35 mouse cellular contexts compared by ENCODE assay signal in the genomic region with DNA sequence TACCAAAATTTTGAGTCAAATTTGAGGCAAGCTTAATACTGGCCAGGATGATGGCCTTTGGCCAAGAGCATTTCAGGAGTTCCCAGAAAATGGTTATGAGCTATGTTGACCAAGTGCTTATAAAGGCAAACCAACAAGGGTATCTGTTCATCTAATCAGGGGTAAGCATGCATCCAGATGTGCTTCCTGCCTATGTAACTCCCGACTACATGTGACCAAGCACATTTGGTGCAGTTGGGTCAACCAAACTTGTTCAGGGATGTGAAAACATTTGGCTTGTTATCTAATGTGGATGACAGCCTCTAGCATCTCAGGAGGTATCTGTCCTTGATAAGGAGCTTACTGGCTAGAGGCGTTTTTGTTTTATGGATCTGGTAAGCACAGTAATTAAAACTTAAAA. TPM values are rescaled to one million over a fixed set of nuclear protein-coding genes. Genes with fewer than 3 reads are reported as not detected.
DNase-seq lines count a peak whose midpoint lies in the region; ATAC-seq lines count a peak whose summit lies in the region.
"Had no signal": no experiment of that assay in that cellular context is flagged by ENCODE, and none has a peak within 500 bp of the region (broad histone marks: within the 10 kb centered on the region; RNA-seq: fewer than 3 reads in every experiment).

No protein-coding gene starts in this region.

- H3K4me3 ChIP-seq in liver, embryonic 12.5 days, result no peak overlapping the region
- H3K4me3 ChIP-seq in liver, embryonic 11.5 days (ENCODE audit: low read depth, low read length), result no peak overlapping the region
- H3K4me3 ChIP-seq in liver, embryonic 16.5 days (ENCODE audit: low read depth, low read length), result no peak overlapping the region
- H3K4me3 ChIP-seq: erythroblast, embryonic 14.5 days; forebrain, embryonic 12.5 days; kidney, embryonic 15.5 days; layer of hippocampus, adult 2 months; limb, embryonic 10.5 days; limb, embryonic 15.5 days; lung, embryonic 15.5 days; midbrain, embryonic 12.5 days; myocyte; neural tube, embryonic 13.5 days; stomach, embryonic 15.5 days had no signal

- DNase-seq in liver, embryonic 11.5 days (ENCODE audit: low spot score), result no peak
- DNase-seq in left cerebral cortex, adult 11 months (ENCODE audit: low spot score), result no peak
- no peak for DNase-seq in layer of hippocampus, adult 18-20 months (ENCODE audit: low spot score in 2 of 2)
- no peak for DNase-seq in embryo, embryonic 10 days (ENCODE audit: low spot score)
- DNase-seq: adrenal gland, postnatal 25 days; cerebellum, adult 9-10 months; forebrain, postnatal 0 days; gastrocnemius, postnatal 14 days; heart, postnatal 14 days; kidney, adult 18-20 months; kidney, postnatal 25 days; right cerebral cortex, postnatal 14 days; thymus, postnatal 14 days had no signal

- H3K36me3 ChIP-seq in liver, embryonic 12.5 days, result no peaks in the 10 kb centered on the region
- no peaks in the 10 kb centered on the region for H3K36me3 ChIP-seq in liver, embryonic 11.5 days (ENCODE audit: control insufficient read depth, insufficient read depth, low read length)
- H3K36me3 ChIP-seq in liver, embryonic 16.5 days (ENCODE audit: control insufficient read depth, insufficient read depth), result no peaks in the 10 kb centered on the region
- H3K36me3 ChIP-seq: forebrain, embryonic 12.5 days; kidney, embryonic 15.5 days; limb, embryonic 10.5 days; limb, embryonic 15.5 days; lung, embryonic 15.5 days; midbrain, embryonic 12.5 days; neural tube, embryonic 13.5 days; stomach, embryonic 15.5 days had no signal

- peaks cover 7% of the 10 kb centered on the region for H3K4me1 ChIP-seq in liver, embryonic 12.5 days
- no peaks in the 10 kb centered on the region for H3K4me1 ChIP-seq in liver, embryonic 11.5 days (replicated peaks; ENCODE audit: control insufficient read depth, insufficient read depth, low read length)
- H3K4me1 ChIP-seq in liver, embryonic 16.5 days (ENCODE audit: control insufficient read depth, low read depth, low read length), result no peaks in the 10 kb centered on the region
- H3K4me1 ChIP-seq: forebrain, embryonic 12.5 days; kidney, embryonic 15.5 days; limb, embryonic 10.5 days; limb, embryonic 15.5 days; lung, embryonic 15.5 days; midbrain, embryonic 12.5 days; neural tube, embryonic 13.5 days; stomach, embryonic 15.5 days had no signal

- H3K27me3 ChIP-seq in liver, embryonic 12.5 days (replicated peaks), result no peaks in the 10 kb centered on the region
- H3K27me3 ChIP-seq in liver, embryonic 11.5 days (replicated peaks; ENCODE audit: control insufficient read depth, insufficient read depth, low read length), result no peaks in the 10 kb centered on the region
- H3K27me3 ChIP-seq in liver, embryonic 16.5 days (ENCODE audit: control insufficient read depth, insufficient read depth, low read depth, low read length), result no peaks in the 10 kb centered on the region
- H3K27me3 ChIP-seq: forebrain, embryonic 12.5 days; kidney, embryonic 15.5 days; limb, embryonic 15.5 days; lung, embryonic 15.5 days; midbrain, embryonic 12.5 days; neural tube, embryonic 13.5 days; stomach, embryonic 15.5 days had no signal

- no peaks in the 10 kb centered on the region for H3K9me3 ChIP-seq in liver, embryonic 12.5 days (replicated peaks)
- H3K9me3 ChIP-seq in liver, embryonic 11.5 days (ENCODE audit: control insufficient read depth, low read length), result no peaks in the 10 kb centered on the region
- H3K9me3 ChIP-seq in liver, embryonic 16.5 days (replicated peaks; ENCODE audit: control insufficient read depth, low read length), result no peaks in the 10 kb centered on the region
- H3K9me3 ChIP-seq: forebrain, embryonic 12.5 days; kidney, embryonic 15.5 days; limb, embryonic 10.5 days; limb, embryonic 15.5 days; lung, embryonic 15.5 days; stomach, embryonic 15.5 days had no signal

- no peak overlapping the region for H3K27ac ChIP-seq in liver, embryonic 12.5 days
- H3K27ac ChIP-seq in liver, embryonic 11.5 days (ENCODE audit: low read depth, low read length), result no peak overlapping the region
- H3K27ac ChIP-seq in liver, embryonic 16.5 days (ENCODE audit: low read length), result no peak overlapping the region
- H3K27ac ChIP-seq: forebrain, embryonic 12.5 days; kidney, embryonic 15.5 days; layer of hippocampus, adult 2 months; limb, embryonic 10.5 days; limb, embryonic 15.5 days; lung, embryonic 15.5 days; midbrain, embryonic 12.5 days; neural tube, embryonic 13.5 days; stomach, embryonic 15.5 days had no signal

- H3K9ac ChIP-seq in liver, embryonic 12.5 days, result no peak overlapping the region
- no peak overlapping the region for H3K9ac ChIP-seq in liver, embryonic 11.5 days (ENCODE audit: low read depth, low read length)
- no peak overlapping the region for H3K9ac ChIP-seq in liver, embryonic 16.5 days (ENCODE audit: low read depth, low read length)
- H3K9ac ChIP-seq: forebrain, embryonic 12.5 days; forebrain, postnatal 0 days; kidney, embryonic 15.5 days; limb, embryonic 15.5 days; lung, embryonic 15.5 days; midbrain, embryonic 12.5 days; neural tube, embryonic 13.5 days; stomach, embryonic 15.5 days had no signal

- WGBS in liver, embryonic 12.5 days (ENCODE audit: insufficient replicate concordance), result 23% methylated on average over 2 of the region's 2 CpGs
- 46% methylated on average over 2 of the region's 2 CpGs for WGBS in liver, embryonic 11.5 days
- WGBS in liver, embryonic 16.5 days (ENCODE audit: insufficient replicate concordance), result 21% methylated on average over 2 of the region's 2 CpGs

- no peak overlapping the region for H3K4me2 ChIP-seq in liver, embryonic 12.5 days
- H3K4me2 ChIP-seq in liver, embryonic 11.5 days, result no peak overlapping the region
- H3K4me2 ChIP-seq in liver, embryonic 16.5 days (ENCODE audit: low read depth, low read length), result no peak overlapping the region
- H3K4me2 ChIP-seq: forebrain, embryonic 12.5 days; kidney, embryonic 15.5 days; limb, embryonic 15.5 days; lung, embryonic 15.5 days; midbrain, embryonic 12.5 days; neural tube, embryonic 13.5 days; stomach, embryonic 15.5 days had no signal

- peak; percentile 70 for ATAC-seq in liver, embryonic 12.5 days
- ATAC-seq in liver, embryonic 11.5 days (replicated peaks; ENCODE audit: low FRiP score), result no peak; the same call in 1 of the 2 replicates
- peak; percentile 56; the same call in 1 of the 2 replicates for ATAC-seq in common myeloid progenitor, adult 5-6 weeks (replicated peaks; ENCODE audit: low read depth, poor library complexity, severe bottlenecking)
- peak; percentile 76 for ATAC-seq in liver, embryonic 16.5 days (ENCODE audit: low read depth)
- ATAC-seq: forebrain, postnatal 0 days; hindbrain, embryonic 16.5 days had no signal

RNA-seq across cellular contexts. Expression of a gene that starts 12.8 kb away (rescaled TPM):
- 0.02 TPM in 1 of 2 replicates, not detected in the other for polyA plus RNA-seq in liver, embryonic 12.5 days (2016; fragmentation: Nextera tagmentation; extraction: Ambion mirVana)
- polyA plus RNA-seq in liver, embryonic 11.5 days (2014; fragmentation: Nextera tagmentation; extraction: Ambion mirVana), result not detected in 2 replicates
- not detected in 2 replicates for total RNA-seq in common myeloid progenitor, adult 5-6 weeks (2017)
- polyA plus RNA-seq in liver, embryonic 16.5 days (2015; fragmentation: Nextera tagmentation; extraction: Ambion mirVana), result 0.02 TPM in 2 replicates
- total RNA-seq in layer of hippocampus, adult 18-20 months (2021), result under 1 TPM; 0.20 to 0.74 TPM
- total RNA-seq: adrenal gland, postnatal 25 days; forebrain, postnatal 0 days; gastrocnemius, postnatal 14 days; granulocyte monocyte progenitor cell, adult 5-6 weeks; heart, postnatal 14 days; megakaryocyte, adult 5-6 weeks had no signal
- polyA plus RNA-seq: embryonic facial prominence, embryonic 14.5 days; forebrain, embryonic 12.5 days; heart, embryonic 14.5 days; hindbrain, embryonic 11.5 days; kidney, embryonic 15.5 days; limb, embryonic 10.5 days; limb, embryonic 15.5 days; lung, embryonic 15.5 days; myocyte; neural tube, embryonic 13.5 days; small intestine, adult 2 months; stomach, embryonic 15.5 days; urinary bladder, adult 2 months had no signal
